Mouse (Mus musculus) kidney, postnatal 0 days (tissue): ENCODE measurements around the gene Ppm1b. TPM values are rescaled to one million over a fixed set of nuclear protein-coding genes. Genes with fewer than 3 reads are reported as not detected.
A peak's percentile ranks its signal among the peaks of the same experiment; 100 is the strongest.

Experiments
- ATAC-seq: fragments of 200-750 bp; cut with Nextera tagmentation; replicated peaks from 2 replicates; pipeline ENCODE4 v1.8.0; 2017; ENCODE audit warnings: low read depth, moderate number of reproducible peaks, moderate TSS enrichment, moderate library complexity; ENCODE audit not compliant: low FRiP score
- DNase-seq: peaks from one replicate; pipeline ENCODE4 v3.0.0-alpha.2; 2016; ENCODE audit warnings: low spot score
- H3K27ac ChIP-seq: fragments of 300-500 bp; sonication (generic); 2 replicates; pipeline ENCODE4 v1.5.1; 2014; ENCODE audit warnings: mild to moderate bottlenecking
- H3K27me3 ChIP-seq: fragments of 300-500 bp; sonication (generic); 2 replicates; pipeline ENCODE4 v1.6.1; 2014; ENCODE audit warnings: low read length, mixed read lengths; ENCODE audit not compliant: insufficient read depth
- H3K36me3 ChIP-seq: fragments of 300-500 bp; sonication (generic); 2 replicates; pipeline ENCODE4 v1.6.1; 2014; ENCODE audit warnings: low read length, mixed read lengths; ENCODE audit not compliant: insufficient read depth
- H3K4me1 ChIP-seq: fragments of 300-500 bp; sonication (generic); replicated peaks from 2 replicates; pipeline ENCODE4 v1.6.1; 2014; ENCODE audit warnings: antibody characterized with exemption, low read length, mixed read lengths; ENCODE audit not compliant: insufficient read depth
- H3K4me2 ChIP-seq: fragments of 300-500 bp; sonication (generic); 2 replicates; pipeline ENCODE4 v1.6.1; 2014; ENCODE audit warnings: mild to moderate bottlenecking, low read length, moderate library complexity, mixed read lengths
- H3K4me3 ChIP-seq: fragments of 300-500 bp; sonication (generic); replicated peaks from 2 replicates; pipeline ENCODE4 v1.5.1; 2014; ENCODE audit warnings: low read depth, low read length
- H3K9ac ChIP-seq: fragments of 300-500 bp; sonication (generic); 2 replicates; pipeline ENCODE4 v1.6.1; 2014; ENCODE audit warnings: low read depth, low read length
- H3K9me3 ChIP-seq: fragments of 300-500 bp; sonication (generic); replicated peaks from 2 replicates; pipeline ENCODE4 v1.6.1; 2016; ENCODE audit warnings: low read length, inconsistent platforms, mixed read lengths
- CTCF ChIP-seq: IDR thresholded peaks from 2 replicates; pipeline ENCODE4 v1.5.1; 2016; ENCODE audit warnings: antibody characterized with exemption, low read depth, mild to moderate bottlenecking, moderate library complexity
- WGBS: fragments of 180-500 bp; shearing (Covaris S2); extraction: QIAGEN DNeasy Blood & Tissue Kit; methylation state at CpG from one replicate; pipeline ENCODE4 v1.1.7; 2014; 5-methylcytosine and 5-hydroxymethylcytosine counted together
- polyA plus RNA-seq: library from polyadenylated mRNA; unstranded; fragments of >200 nt; fragmentation: Nextera tagmentation; extraction: Ambion mirVana; gene quantifications from 2 replicates; pipeline ENCODE4 v1.2.1, GENCODE M21; 2015

The Ppm1b gene
- polyA plus RNA-seq, 1 experiment from 2014 or later, result 67.3 TPM

GRCm38 (mm10) chr17:85024237-85024636 lies 67.7 kb downstream of the Ppm1b start:
- no peak overlapping the region for H3K4me2 ChIP-seq
- ATAC-seq (no peak), DNase-seq (no peak)
- TF ChIP-seq CTCF, result no peak
- H3K27ac ChIP-seq, result peak overlapping the region; percentile 43
- 68% methylated on average over 8 of the region's 8 CpGs for WGBS
- H3K27me3 ChIP-seq, result no peaks in the 10 kb centered on the region
- no peak overlapping the region for H3K4me3 ChIP-seq
- no peak overlapping the region for H3K9ac ChIP-seq
- no peaks in the 10 kb centered on the region for H3K4me1 ChIP-seq
- H3K9me3 ChIP-seq, result no peaks in the 10 kb centered on the region
- H3K36me3 ChIP-seq, result no peaks in the 10 kb centered on the region

GRCm38 (mm10) chr17:85025151-85025550 lies 68.6 kb downstream of the Ppm1b start:
- Histone ChIP-seq H3K4me2 (no peak overlapping the region), H3K9ac (no peak overlapping the region), H3K27me3 (no peaks in the 10 kb centered on the region), H3K4me3 (no peak overlapping the region), H3K27ac (peak overlapping the region; percentile 43; the same call in 1 of the 2 replicates), H3K36me3 (no peaks in the 10 kb centered on the region), H3K9me3 (no peaks in the 10 kb centered on the region), H3K4me1 (no peaks in the 10 kb centered on the region)
- 77% methylated on average over 6 of the region's 6 CpGs for WGBS
- TF ChIP-seq CTCF, result no peak
- DNase-seq (no peak), ATAC-seq (no peak)

GRCm38 (mm10) chr17:85026436-85026835 lies 69.9 kb downstream of the Ppm1b start:
- Histone ChIP-seq H3K36me3 (no peaks in the 10 kb centered on the region), H3K4me2 (no peak overlapping the region), H3K27me3 (no peaks in the 10 kb centered on the region), H3K4me3 (no peak overlapping the region), H3K4me1 (peaks cover 4% of the 10 kb centered on the region; the same call in 1 of the 2 replicates), H3K27ac (no peak overlapping the region), H3K9me3 (no peaks in the 10 kb centered on the region), H3K9ac (no peak overlapping the region)
- ATAC-seq, result no peak
- no peak for DNase-seq
- WGBS, result 80% methylated on average over 6 of the region's 6 CpGs
- no peak for TF ChIP-seq CTCF

- no peaks in the 10 kb centered on the region for H3K27me3 ChIP-seq
- 53% methylated on average over 3 of the region's 3 CpGs for WGBS
- no peaks in the 10 kb centered on the region for H3K36me3 ChIP-seq
- H3K9me3 ChIP-seq, result no peaks in the 10 kb centered on the region
- no peak overlapping the region for H3K4me3 ChIP-seq
- no peak for TF ChIP-seq CTCF
- H3K27ac ChIP-seq, result peak overlapping the region; percentile 44; the same call in 1 of the 2 replicates
- DNase-seq (peak; percentile 54), ATAC-seq (peak; percentile 85)
- H3K9ac ChIP-seq, result no peak overlapping the region
- peaks cover 4% of the 10 kb centered on the region; the same call in 1 of the 2 replicates for H3K4me1 ChIP-seq
- no peak overlapping the region for H3K4me2 ChIP-seq
Observed at GRCm38 (mm10) chr17:85027247-85027646, 70.7 kb downstream of the Ppm1b start.

- ATAC-seq (peak; percentile 33; the same call in 1 of the 2 replicates), DNase-seq (no peak)
- Histone ChIP-seq H3K27ac (peak within 1 kb of the TSS; percentile 44), H3K4me3 (no peak within 1 kb of the TSS), H3K27me3 (no peaks in the 10 kb centered on the region), H3K4me2 (peak within 1 kb of the TSS; percentile 4; the same call in 1 of the 2 replicates), H3K36me3 (no peaks in the 10 kb centered on the region), H3K9me3 (no peaks in the 10 kb centered on the region), H3K9ac (peak within 1 kb of the TSS; percentile 13; the same call in 1 of the 2 replicates), H3K4me1 (peaks cover 4% of the 10 kb centered on the region; the same call in 1 of the 2 replicates)
- no peak for TF ChIP-seq CTCF
- WGBS, result 88% methylated on average over 20 of the region's 20 CpGs
Observed at GRCm38 (mm10) chr17:85028093-85028739, 71.7 kb downstream of the Ppm1b start, which contains the start of gene Slc3a1. Gene Slc3a1, plus strand, starts transcription at chr17:85028376.

- Histone ChIP-seq H3K27ac (peak overlapping the region; percentile 44), H3K9me3 (no peaks in the 10 kb centered on the region), H3K4me1 (peaks cover 4% of the 10 kb centered on the region; the same call in 1 of the 2 replicates), H3K36me3 (no peaks in the 10 kb centered on the region), H3K27me3 (no peaks in the 10 kb centered on the region), H3K9ac (peak overlapping the region; percentile 13; the same call in 1 of the 2 replicates), H3K4me2 (peak overlapping the region; percentile 4; the same call in 1 of the 2 replicates), H3K4me3 (no peak overlapping the region)
- WGBS, result 92% methylated on average over 10 of the region's 10 CpGs
- TF ChIP-seq CTCF, result no peak
- no peak for ATAC-seq
- no peak for DNase-seq
Observed at GRCm38 (mm10) chr17:85028797-85029196, 72.3 kb downstream of the Ppm1b start.
